Mouse (Mus musculus) neural tube, embryonic 15.5 days (tissue): ENCODE data around the gene Car8. TPM values are rescaled to one million over a fixed set of nuclear protein-coding genes. Genes with fewer than 3 reads are reported as not detected.

Source experiments
- ATAC-seq: fragments of 200-750 bp; cut with Nextera tagmentation; 2 replicates; pipeline ENCODE4 v1.8.0; 2017; ENCODE audit warnings: mild to moderate bottlenecking, moderate TSS enrichment, moderate library complexity; ENCODE audit not compliant: low FRiP score
- H3K27ac ChIP-seq: fragments of 300-500 bp; sonication (generic); replicated peaks from 2 replicates; pipeline ENCODE4 v1.5.1; 2015; ENCODE audit warnings: mild to moderate bottlenecking, inconsistent platforms
- H3K27me3 ChIP-seq: fragments of 300-500 bp; sonication (generic); replicated peaks from 2 replicates; pipeline ENCODE4 v1.6.1; 2015; ENCODE audit warnings: inconsistent platforms
- H3K36me3 ChIP-seq: fragments of 300-500 bp; sonication (generic); 2 replicates; pipeline ENCODE4 v1.6.1; 2015; ENCODE audit warnings: inconsistent platforms
- H3K4me1 ChIP-seq: fragments of 300-500 bp; sonication (generic); 2 replicates; pipeline ENCODE4 v1.6.1; 2015; ENCODE audit warnings: inconsistent platforms
- H3K4me2 ChIP-seq: fragments of 300-500 bp; sonication (generic); 2 replicates; pipeline ENCODE4 v1.6.1; 2015; ENCODE audit warnings: inconsistent platforms, mild to moderate bottlenecking, moderate library complexity
- H3K4me3 ChIP-seq: fragments of 300-500 bp; sonication (generic); replicated peaks from 2 replicates; pipeline ENCODE4 v1.5.1; 2015; ENCODE audit warnings: mild to moderate bottlenecking, inconsistent platforms
- H3K9ac ChIP-seq: fragments of 300-500 bp; sonication (generic); replicated peaks from 2 replicates; pipeline ENCODE4 v1.6.1; 2015; ENCODE audit warnings: mild to moderate bottlenecking, inconsistent platforms
- H3K9me3 ChIP-seq: fragments of 300-500 bp; sonication (generic); replicated peaks from 2 replicates; pipeline ENCODE4 v1.6.1; 2016; ENCODE audit warnings: inconsistent platforms
- WGBS: fragments of 180-500 bp; shearing (Covaris S2); methylation state at CpG from one replicate; pipeline ENCODE4 v1.1.7; 2015; ENCODE audit warnings: mixed read lengths; 5-methylcytosine and 5-hydroxymethylcytosine counted together
- polyA plus RNA-seq: library from polyadenylated mRNA; unstranded; fragments of >200 nt; fragmentation: Nextera tagmentation; extraction: Ambion mirVana; gene quantifications from 2 replicates; pipeline ENCODE4 v1.2.1, GENCODE M21; 2015

Car8 gene
- polyA plus RNA-seq = 6.4 and 9.9 TPM in 2 replicates

- peak within 1 kb of the TSS; percentile 99 for H3K4me2 ChIP-seq
- H3K4me1 ChIP-seq = peaks cover 8% of the 10 kb centered on the region; the same call in 1 of the 2 replicates
- under 1% methylated on average over 47 of the region's 49 CpGs for WGBS
- H3K27ac ChIP-seq = no peak within 1 kb of the TSS
- H3K4me3 ChIP-seq = peak within 1 kb of the TSS; percentile 73
- H3K36me3 ChIP-seq = no peaks in the 10 kb centered on the region
- H3K27me3 ChIP-seq = no peaks in the 10 kb centered on the region; the same call in 1 of the 2 replicates
- H3K9me3 ChIP-seq = no peaks in the 10 kb centered on the region
- ATAC-seq = peak; percentile 95
- peak within 1 kb of the TSS; percentile 72 for H3K9ac ChIP-seq
Measured at GRCm38 (mm10) chr4:8238560-8239305, at the start of gene Car8. Gene Car8, minus strand, starts transcription at chr4:8239041.

GRCm38 (mm10) chr4:8284934-8285333, 46.1 kb upstream of the Car8 start:
- H3K27ac ChIP-seq = no peak overlapping the region
- no peaks in the 10 kb centered on the region for H3K4me1 ChIP-seq
- no peak for ATAC-seq
- H3K4me3 ChIP-seq = no peak overlapping the region
- H3K27me3 ChIP-seq = no peaks in the 10 kb centered on the region
- H3K36me3 ChIP-seq = no peaks in the 10 kb centered on the region
- WGBS = 89% methylated on average over 1 of the region's 1 CpGs
- no peak overlapping the region for H3K4me2 ChIP-seq
- no peak overlapping the region for H3K9ac ChIP-seq
- no peaks in the 10 kb centered on the region for H3K9me3 ChIP-seq

- no peak overlapping the region for H3K4me2 ChIP-seq
- no peak overlapping the region for H3K9ac ChIP-seq
- ATAC-seq = no peak
- H3K4me3 ChIP-seq = no peak overlapping the region
- WGBS = 97% methylated on average over 2 of the region's 2 CpGs
- no peak overlapping the region for H3K27ac ChIP-seq
- no peaks in the 10 kb centered on the region for H3K9me3 ChIP-seq
- H3K27me3 ChIP-seq = no peaks in the 10 kb centered on the region
- no peaks in the 10 kb centered on the region for H3K36me3 ChIP-seq
- no peaks in the 10 kb centered on the region for H3K4me1 ChIP-seq
Measured at GRCm38 (mm10) chr4:8278159-8278558, 39.3 kb upstream of the Car8 start.

GRCm38 (mm10) chr4:8249805-8250204, 11.0 kb upstream of the Car8 start:
- no peak overlapping the region for H3K4me3 ChIP-seq
- no peaks in the 10 kb centered on the region for H3K36me3 ChIP-seq
- no peaks in the 10 kb centered on the region for H3K4me1 ChIP-seq
- no peak for ATAC-seq
- H3K9ac ChIP-seq = no peak overlapping the region
- no peak overlapping the region for H3K4me2 ChIP-seq
- no peaks in the 10 kb centered on the region for H3K27me3 ChIP-seq
- no peaks in the 10 kb centered on the region for H3K9me3 ChIP-seq
- 85% methylated on average over 3 of the region's 3 CpGs for WGBS
- no peak overlapping the region for H3K27ac ChIP-seq

GRCm38 (mm10) chr4:8245495-8246063, 6.7 kb upstream of the Car8 start:
- H3K4me3 ChIP-seq = no peak overlapping the region
- no peak overlapping the region for H3K4me2 ChIP-seq
- ATAC-seq = no peak
- no peaks in the 10 kb centered on the region for H3K27me3 ChIP-seq
- WGBS = 19% methylated on average over 1 of the region's 1 CpGs
- H3K9me3 ChIP-seq = no peaks in the 10 kb centered on the region
- H3K27ac ChIP-seq = no peak overlapping the region
- H3K4me1 ChIP-seq = no peaks in the 10 kb centered on the region
- H3K9ac ChIP-seq = no peak overlapping the region
- H3K36me3 ChIP-seq = no peaks in the 10 kb centered on the region

- WGBS = 55% methylated on average over 3 of the region's 3 CpGs
Measured at GRCm38 (mm10) chr4:8245062-8245461, 6.2 kb upstream of the Car8 start.

GRCm38 (mm10) chr4:8239699-8240098, 858 bp upstream of the Car8 start:
- 62% methylated on average over 11 of the region's 11 CpGs for WGBS
- H3K27me3 ChIP-seq = no peaks in the 10 kb centered on the region; the same call in 1 of the 2 replicates
- peaks cover 8% of the 10 kb centered on the region; the same call in 1 of the 2 replicates for H3K4me1 ChIP-seq
- no peak overlapping the region for H3K9ac ChIP-seq
- no peak overlapping the region for H3K27ac ChIP-seq
- no peak overlapping the region for H3K4me3 ChIP-seq
- H3K9me3 ChIP-seq = no peaks in the 10 kb centered on the region
- ATAC-seq = no peak
- H3K4me2 ChIP-seq = no peak overlapping the region
- no peaks in the 10 kb centered on the region for H3K36me3 ChIP-seq

More at GRCm38 (mm10) chr4:8245062-8245461, 6.2 kb upstream of the Car8 start:
- no peak for ATAC-seq
- Histone ChIP-seq H3K9ac (no peak overlapping the region), H3K27ac (no peak overlapping the region), H3K4me3 (no peak overlapping the region), H3K27me3 (no peaks in the 10 kb centered on the region), H3K4me1 (no peaks in the 10 kb centered on the region), H3K9me3 (no peaks in the 10 kb centered on the region), H3K36me3 (no peaks in the 10 kb centered on the region), H3K4me2 (no peak overlapping the region)

GRCm38 (mm10) chr4:8239306-8239670, 447 bp upstream of the Car8 start:
- Histone ChIP-seq H3K27me3 (no peaks in the 10 kb centered on the region; the same call in 1 of the 2 replicates), H3K36me3 (no peaks in the 10 kb centered on the region), H3K9me3 (no peaks in the 10 kb centered on the region), H3K4me3 (peak overlapping the region; percentile 73), H3K27ac (no peak overlapping the region), H3K9ac (peak overlapping the region; percentile 72), H3K4me2 (peak overlapping the region; percentile 99), H3K4me1 (peaks cover 8% of the 10 kb centered on the region; the same call in 1 of the 2 replicates)
- ATAC-seq = peak; percentile 79
- WGBS = 19% methylated on average over 11 of the region's 11 CpGs

- WGBS = 70% methylated on average over 12 of the region's 12 CpGs
- Histone ChIP-seq H3K9me3 (no peaks in the 10 kb centered on the region), H3K27ac (no peak overlapping the region), H3K36me3 (no peaks in the 10 kb centered on the region), H3K27me3 (no peaks in the 10 kb centered on the region; the same call in 1 of the 2 replicates), H3K4me3 (no peak overlapping the region), H3K4me1 (no peaks in the 10 kb centered on the region), H3K9ac (no peak overlapping the region), H3K4me2 (no peak overlapping the region)
- no peak for ATAC-seq
Measured at GRCm38 (mm10) chr4:8232393-8233111, 6.3 kb downstream of the Car8 start.

- no peak for ATAC-seq
Measured at GRCm38 (mm10) chr4:8231291-8231871, 7.5 kb downstream of the Car8 start.

GRCm38 (mm10) chr4:8229661-8230298, 9.1 kb downstream of the Car8 start:
- peak; percentile 35; the same call in 1 of the 2 replicates for ATAC-seq
- no peak overlapping the region for H3K4me2 ChIP-seq
- H3K36me3 ChIP-seq = no peaks in the 10 kb centered on the region
- WGBS = 30% methylated on average over 3 of the region's 3 CpGs
- H3K9ac ChIP-seq = no peak overlapping the region
- H3K27ac ChIP-seq = no peak overlapping the region
- no peaks in the 10 kb centered on the region for H3K9me3 ChIP-seq
- no peaks in the 10 kb centered on the region for H3K27me3 ChIP-seq
- no peaks in the 10 kb centered on the region for H3K4me1 ChIP-seq
- H3K4me3 ChIP-seq = no peak overlapping the region

More at GRCm38 (mm10) chr4:8231291-8231871, 7.5 kb downstream of the Car8 start:
- Histone ChIP-seq H3K36me3 (no peaks in the 10 kb centered on the region), H3K4me1 (no peaks in the 10 kb centered on the region), H3K27me3 (no peaks in the 10 kb centered on the region), H3K4me3 (no peak overlapping the region), H3K27ac (no peak overlapping the region), H3K4me2 (no peak overlapping the region), H3K9ac (no peak overlapping the region), H3K9me3 (no peaks in the 10 kb centered on the region)
- WGBS = 86% methylated on average over 5 of the region's 5 CpGs
